Mouse (Mus musculus) lung, adult 2 months (tissue): ENCODE measurements around the gene Pf4.

Experiments
- CTCF ChIP-seq: fragments of 200-500 bp; IDR thresholded peaks from 2 replicates; pipeline ENCODE4 v1.5.1; 2011; ENCODE audit warnings: mild to moderate bottlenecking, low read length, control low read depth; ENCODE audit not compliant: insufficient read depth
- POLR2A ChIP-seq: fragments of 200-500 bp; IDR thresholded peaks from 2 replicates; pipeline ENCODE4 v1.6.1; 2011; ENCODE audit warnings: low read depth, mild to moderate bottlenecking, control low read depth, low read length, borderline replicate concordance; ENCODE audit errors: extremely low read depth

- TF ChIP-seq POLR2A (no peak), CTCF (no peak)
Measured at GRCm38 (mm10) chr5:90759077-90760065, 12.9 kb upstream of the Pf4 start, which contains the start of gene Cxcl5.
